Mouse (Mus musculus) limb, embryonic 15.5 days (tissue): Measurements from ENCODE around the gene Eva1b. TPM values are rescaled to one million over a fixed set of nuclear protein-coding genes. Genes with fewer than 3 reads are reported as not detected.
A peak's percentile ranks its signal among the peaks of the same experiment; 100 is the strongest.

Experiments used
- ATAC-seq: fragments of 200-750 bp; cut with Nextera tagmentation; 2 replicates; pipeline ENCODE4 v1.8.0; 2017; ENCODE audit warnings: low read depth, moderate TSS enrichment; ENCODE audit not compliant: insufficient number of reproducible peaks, low FRiP score, low TSS enrichment
- H3K27ac ChIP-seq: fragments of 300-500 bp; sonication (generic); 2 replicates; pipeline ENCODE4 v1.5.1; 2015; ENCODE audit warnings: moderate library complexity, mild to moderate bottlenecking, inconsistent platforms
- H3K27me3 ChIP-seq: fragments of 300-500 bp; sonication (generic); 2 replicates; pipeline ENCODE4 v1.6.1; 2015; ENCODE audit warnings: inconsistent platforms
- H3K36me3 ChIP-seq: fragments of 300-500 bp; sonication (generic); 2 replicates; pipeline ENCODE4 v1.6.1; 2015; ENCODE audit warnings: inconsistent platforms
- H3K4me1 ChIP-seq: fragments of 300-500 bp; sonication (generic); 2 replicates; pipeline ENCODE4 v1.6.1; 2015; ENCODE audit warnings: inconsistent platforms
- H3K4me2 ChIP-seq: fragments of 300-500 bp; sonication (generic); 2 replicates; pipeline ENCODE4 v1.6.1; 2015; ENCODE audit warnings: mild to moderate bottlenecking, inconsistent platforms
- H3K4me3 ChIP-seq: fragments of 300-500 bp; sonication (generic); 2 replicates; pipeline ENCODE4 v1.5.1; 2015; ENCODE audit warnings: mild to moderate bottlenecking, inconsistent platforms
- H3K9ac ChIP-seq: fragments of 300-500 bp; sonication (generic); 2 replicates; pipeline ENCODE4 v1.6.1; 2015; ENCODE audit warnings: inconsistent platforms
- H3K9me3 ChIP-seq: fragments of 300-500 bp; sonication (generic); 2 replicates; pipeline ENCODE4 v1.6.1; 2016; ENCODE audit warnings: inconsistent platforms
- WGBS: fragments of 180-500 bp; shearing (Covaris S2); methylation state at CpG from one replicate; pipeline ENCODE4 v1.1.7; 2015; 5-methylcytosine and 5-hydroxymethylcytosine counted together
- polyA plus RNA-seq: library from polyadenylated mRNA; unstranded; fragments of >200 nt; fragmentation: Nextera tagmentation; extraction: Ambion mirVana; gene quantifications from 2 replicates; pipeline ENCODE4 v1.2.1, GENCODE M21; 2015

The Eva1b gene
- polyA plus RNA-seq, 1 experiment from 2014 or later: 86.3 TPM

GRCm38 (mm10) chr4:126149798-126150197 lies 2.3 kb downstream of the Eva1b start:
- peak overlapping the region; percentile 93 for H3K27ac ChIP-seq
- H3K4me3 ChIP-seq: peak overlapping the region; percentile 75
- H3K4me2 ChIP-seq: peak overlapping the region; percentile 88
- 10% methylated on average over 10 of the region's 10 CpGs for WGBS
- H3K9me3 ChIP-seq: no peaks in the 10 kb centered on the region
- peaks cover 20% of the 10 kb centered on the region for H3K36me3 ChIP-seq
- H3K9ac ChIP-seq: peak overlapping the region; percentile 68
- no peaks in the 10 kb centered on the region for H3K27me3 ChIP-seq
- peaks cover 55% of the 10 kb centered on the region for H3K4me1 ChIP-seq
- no peak for ATAC-seq

GRCm38 (mm10) chr4:126150297-126150948 lies 2.9 kb downstream of the Eva1b start:
- H3K9me3 ChIP-seq: no peaks in the 10 kb centered on the region
- ATAC-seq: peak; percentile 93
- 7% methylated on average over 16 of the region's 16 CpGs for WGBS
- peaks cover 20% of the 10 kb centered on the region for H3K36me3 ChIP-seq
- H3K4me2 ChIP-seq: peak overlapping the region; percentile 88
- peak overlapping the region; percentile 75 for H3K4me3 ChIP-seq
- peaks cover 58% of the 10 kb centered on the region for H3K4me1 ChIP-seq
- H3K9ac ChIP-seq: no peak overlapping the region
- no peaks in the 10 kb centered on the region for H3K27me3 ChIP-seq
- H3K27ac ChIP-seq: peak overlapping the region; percentile 93

- ATAC-seq: no peak
- Histone ChIP-seq H3K36me3 (peaks cover 20% of the 10 kb centered on the region), H3K27me3 (no peaks in the 10 kb centered on the region), H3K9me3 (no peaks in the 10 kb centered on the region), H3K27ac (peak overlapping the region; percentile 93), H3K4me1 (peaks cover 61% of the 10 kb centered on the region), H3K4me2 (peak overlapping the region; percentile 88), H3K4me3 (peak overlapping the region; percentile 75), H3K9ac (no peak overlapping the region)
- 28% methylated on average over 6 of the region's 6 CpGs for WGBS
Observed at GRCm38 (mm10) chr4:126150949-126151320, 3.4 kb downstream of the Eva1b start.

GRCm38 (mm10) chr4:126151701-126152440 lies 4.3 kb downstream of the Eva1b start:
- Histone ChIP-seq H3K27ac (peak overlapping the region; percentile 93; the same call in 1 of the 2 replicates), H3K9me3 (no peaks in the 10 kb centered on the region), H3K4me3 (no peak overlapping the region), H3K4me2 (no peak overlapping the region), H3K9ac (no peak overlapping the region), H3K4me1 (peaks cover 58% of the 10 kb centered on the region), H3K27me3 (no peaks in the 10 kb centered on the region), H3K36me3 (peaks cover 20% of the 10 kb centered on the region)
- WGBS: 79% methylated on average over 16 of the region's 16 CpGs
- ATAC-seq: no peak

- ATAC-seq: no peak
- Histone ChIP-seq H3K36me3 (peaks cover 20% of the 10 kb centered on the region), H3K27me3 (no peaks in the 10 kb centered on the region), H3K4me2 (no peak overlapping the region), H3K4me1 (peaks cover 49% of the 10 kb centered on the region), H3K27ac (no peak overlapping the region), H3K9me3 (no peaks in the 10 kb centered on the region), H3K4me3 (no peak overlapping the region), H3K9ac (no peak overlapping the region)
- WGBS: 57% methylated on average over 14 of the region's 14 CpGs
Observed at GRCm38 (mm10) chr4:126152864-126153263, 5.3 kb downstream of the Eva1b start.

GRCm38 (mm10) chr4:126155183-126155582 lies 7.6 kb downstream of the Eva1b start:
- Histone ChIP-seq H3K9me3 (no peaks in the 10 kb centered on the region), H3K27me3 (no peaks in the 10 kb centered on the region), H3K27ac (peak overlapping the region; percentile 62), H3K4me2 (no peak overlapping the region), H3K4me3 (no peak overlapping the region), H3K9ac (no peak overlapping the region), H3K4me1 (peaks cover 33% of the 10 kb centered on the region), H3K36me3 (peaks cover 15% of the 10 kb centered on the region)
- ATAC-seq: no peak
- 37% methylated on average over 4 of the region's 4 CpGs for WGBS

GRCm38 (mm10) chr4:126155869-126156268 lies 8.3 kb downstream of the Eva1b start:
- no peak overlapping the region for H3K9ac ChIP-seq
- H3K4me3 ChIP-seq: no peak overlapping the region
- H3K36me3 ChIP-seq: peaks cover 15% of the 10 kb centered on the region
- H3K9me3 ChIP-seq: no peaks in the 10 kb centered on the region
- 56% methylated on average over 2 of the region's 2 CpGs for WGBS
- H3K4me2 ChIP-seq: no peak overlapping the region
- ATAC-seq: no peak
- peaks cover 26% of the 10 kb centered on the region for H3K4me1 ChIP-seq
- no peaks in the 10 kb centered on the region for H3K27me3 ChIP-seq
- H3K27ac ChIP-seq: peak overlapping the region; percentile 62

GRCm38 (mm10) chr4:126156617-126157016 lies 9.1 kb downstream of the Eva1b start:
- Histone ChIP-seq H3K9me3 (no peaks in the 10 kb centered on the region), H3K27ac (no peak overlapping the region), H3K9ac (no peak overlapping the region), H3K4me2 (no peak overlapping the region), H3K4me3 (no peak overlapping the region), H3K4me1 (peaks cover 20% of the 10 kb centered on the region), H3K27me3 (no peaks in the 10 kb centered on the region), H3K36me3 (peaks cover 15% of the 10 kb centered on the region)
- ATAC-seq: no peak
- WGBS: 62% methylated on average over 5 of the region's 5 CpGs

- Histone ChIP-seq H3K36me3 (peaks cover 6% of the 10 kb centered on the region), H3K4me3 (no peak overlapping the region), H3K4me1 (peaks cover 21% of the 10 kb centered on the region), H3K27ac (no peak overlapping the region), H3K9me3 (no peaks in the 10 kb centered on the region), H3K4me2 (no peak overlapping the region), H3K9ac (no peak overlapping the region), H3K27me3 (no peaks in the 10 kb centered on the region)
- 93% methylated on average over 6 of the region's 6 CpGs for WGBS
- no peak for ATAC-seq
Observed at GRCm38 (mm10) chr4:126157562-126157961, 10.0 kb downstream of the Eva1b start.

- 78% methylated on average over 8 of the region's 8 CpGs for WGBS
- Histone ChIP-seq H3K27me3 (no peaks in the 10 kb centered on the region), H3K9ac (no peak overlapping the region), H3K36me3 (no peaks in the 10 kb centered on the region; the same call in 1 of the 2 replicates), H3K4me2 (no peak overlapping the region), H3K4me3 (no peak overlapping the region), H3K4me1 (peaks cover 31% of the 10 kb centered on the region), H3K27ac (no peak overlapping the region), H3K9me3 (no peaks in the 10 kb centered on the region)
- no peak for ATAC-seq
Observed at GRCm38 (mm10) chr4:126159455-126159854, 11.9 kb downstream of the Eva1b start.

GRCm38 (mm10) chr4:126160981-126161380 lies 13.4 kb downstream of the Eva1b start:
- peaks cover 25% of the 10 kb centered on the region for H3K4me1 ChIP-seq
- H3K4me2 ChIP-seq: no peak overlapping the region
- no peaks in the 10 kb centered on the region for H3K9me3 ChIP-seq
- ATAC-seq: no peak
- WGBS: 92% methylated on average over 8 of the region's 8 CpGs
- H3K9ac ChIP-seq: no peak overlapping the region
- no peak overlapping the region for H3K27ac ChIP-seq
- H3K27me3 ChIP-seq: no peaks in the 10 kb centered on the region
- H3K4me3 ChIP-seq: no peak overlapping the region
- peaks cover 7% of the 10 kb centered on the region for H3K36me3 ChIP-seq

- H3K27me3 ChIP-seq: no peaks in the 10 kb centered on the region
- H3K9me3 ChIP-seq: no peaks in the 10 kb centered on the region
- no peak overlapping the region for H3K9ac ChIP-seq
- peaks cover 12% of the 10 kb centered on the region for H3K36me3 ChIP-seq
- WGBS: 89% methylated on average over 6 of the region's 6 CpGs
- H3K27ac ChIP-seq: no peak overlapping the region
- H3K4me1 ChIP-seq: peaks cover 25% of the 10 kb centered on the region
- no peak for ATAC-seq
- H3K4me2 ChIP-seq: no peak overlapping the region
- no peak overlapping the region for H3K4me3 ChIP-seq
Observed at GRCm38 (mm10) chr4:126161456-126161855, 13.9 kb downstream of the Eva1b start.
